Mouse (Mus musculus) liver, embryonic 14.5 days (tissue): ENCODE results near the gene Setd7.

Experiments
- CTCF ChIP-seq: IDR thresholded peaks from 2 replicates; pipeline ENCODE4 v1.5.1; 2016; ENCODE audit warnings: antibody characterized with exemption, low read depth, control low read depth
- EP300 ChIP-seq: IDR thresholded peaks from 2 replicates; pipeline ENCODE4 v1.6.1; 2016; ENCODE audit warnings: antibody characterized with exemption, low read depth

DNA sequence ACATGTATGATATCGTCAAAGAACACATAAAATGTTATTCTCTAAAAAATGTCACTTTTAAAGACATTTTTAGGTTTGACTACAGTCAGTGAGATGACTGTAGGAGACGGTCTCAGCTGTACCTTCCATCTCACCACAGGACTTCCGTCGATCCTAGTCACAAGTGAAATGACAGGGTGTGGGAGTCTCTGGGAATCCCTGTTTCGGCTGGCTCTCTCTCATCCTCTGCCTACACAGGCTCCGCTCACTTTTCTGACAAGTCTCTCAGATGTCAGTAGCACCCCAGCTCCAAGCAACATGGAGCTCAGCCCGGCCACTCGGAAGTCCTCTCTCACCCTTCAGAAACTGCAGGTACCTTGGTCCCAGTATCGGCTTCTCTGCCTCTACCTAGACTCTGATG, 20.0 kb downstream of the Setd7 start:
- TF ChIP-seq CTCF (no peak), EP300 (no peak)
